Mouse (Mus musculus) liver, adult 2 months (tissue): ENCODE measurements at regions not wholly inside any gene's neighbourhood (a gene's known extent, or its start where the extent isn't known, plus 50 kb on each side); places are given as distances from the start of the nearest gene placed in this dataset.

Source experiments
- CTCF ChIP-seq: fragments of 200-500 bp; IDR thresholded peaks from 2 replicates; pipeline ENCODE4 v1.5.1; 2011; ENCODE audit warnings: low read depth, low read length, control low read depth
- POLR2A ChIP-seq: fragments of 200-500 bp; IDR thresholded peaks from 2 replicates; pipeline ENCODE4 v1.6.1; 2011; ENCODE audit warnings: low read length, control low read depth; ENCODE audit not compliant: insufficient read depth; ENCODE audit errors: extremely low read depth

GRCm38 (mm10) chr10:117430224-117430884 lies 50.5 kb upstream of the Cpsf6 start:
- TF ChIP-seq CTCF (no peak), POLR2A (no peak)
